Mouse (Mus musculus) kidney, adult 18-20 months (tissue): ENCODE results near the gene Cyp11a1.
A peak's percentile ranks its signal among the peaks of the same experiment; 100 is the strongest.

Experiments
- DNase-seq: peaks from one replicate; pipeline ENCODE4 v3.0.0; 2021

The Cyp11a1 gene

DNA sequence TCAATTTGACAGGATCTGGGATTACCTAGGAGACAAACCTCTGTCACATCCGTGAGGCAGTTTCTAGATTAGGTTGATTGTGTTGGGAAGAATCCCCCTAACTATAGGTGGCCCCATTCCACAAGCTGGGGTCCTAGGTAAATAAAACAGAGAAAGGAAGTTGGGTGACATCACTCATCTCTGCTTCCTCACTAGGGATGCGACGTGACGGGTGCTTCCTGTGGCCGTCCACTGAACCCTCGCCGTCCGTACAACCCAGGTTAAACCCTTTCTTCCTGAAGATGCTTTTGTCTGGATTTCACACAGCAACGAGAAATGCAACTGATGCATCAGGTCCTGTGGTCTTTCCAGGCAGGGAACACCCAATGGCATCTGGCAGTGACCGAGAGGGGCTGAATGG lies 40.9 kb downstream of the Cyp11a1 start:
- DNase-seq = peak; percentile 33

GRCm38 (mm10) chr9:58048621-58049020 lies 42.4 kb downstream of the Cyp11a1 start:
- no peak for DNase-seq

- DNase-seq = no peak
These were observed 43.0 kb downstream of the Cyp11a1 start for GRCm38 (mm10) chr9:58049186-58049585.

DNA sequence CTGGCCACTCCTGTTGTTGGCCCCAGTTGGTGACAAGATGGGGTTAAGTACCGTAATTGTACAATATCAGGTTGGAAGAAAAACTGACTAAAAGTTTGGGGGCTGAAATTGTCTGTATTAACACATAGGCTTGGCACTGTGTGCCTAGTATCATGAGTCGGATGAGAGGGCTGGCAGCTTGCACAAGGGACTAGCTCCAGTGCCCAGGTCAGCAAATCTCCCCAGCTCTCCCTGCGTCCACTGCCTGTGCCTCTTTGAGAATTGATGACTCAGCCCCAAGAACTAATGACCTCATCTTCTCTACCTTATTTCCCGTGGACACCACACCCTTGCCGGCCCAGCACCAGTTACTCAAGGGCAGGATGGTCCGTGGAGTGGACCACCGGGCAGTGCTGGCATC lies 43.6 kb downstream of the Cyp11a1 start:
- no peak for DNase-seq

GRCm38 (mm10) chr9:58051937-58052336 lies 45.7 kb downstream of the Cyp11a1 start:
- DNase-seq = no peak

DNA sequence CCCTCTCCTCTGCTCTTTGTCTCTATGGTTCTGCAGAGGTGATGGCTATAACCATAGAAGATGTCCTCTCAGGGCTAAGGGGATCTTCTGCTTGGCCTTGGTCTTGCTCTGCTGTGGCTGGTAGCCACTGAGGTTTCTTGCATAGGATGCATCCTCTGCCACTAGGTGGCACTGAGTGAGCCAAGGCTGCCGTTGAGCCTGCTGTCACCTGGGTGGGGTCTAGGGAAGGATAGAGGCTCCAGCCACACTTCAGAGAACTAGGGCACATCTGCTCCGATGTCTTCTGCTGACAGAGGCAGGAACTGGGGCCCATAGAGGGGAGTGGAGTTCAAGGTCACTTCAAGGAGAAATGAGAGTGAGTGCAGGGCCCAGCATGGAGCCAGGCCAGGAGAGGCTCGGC lies 46.9 kb downstream of the Cyp11a1 start:
- DNase-seq = peak; percentile 50

DNA sequence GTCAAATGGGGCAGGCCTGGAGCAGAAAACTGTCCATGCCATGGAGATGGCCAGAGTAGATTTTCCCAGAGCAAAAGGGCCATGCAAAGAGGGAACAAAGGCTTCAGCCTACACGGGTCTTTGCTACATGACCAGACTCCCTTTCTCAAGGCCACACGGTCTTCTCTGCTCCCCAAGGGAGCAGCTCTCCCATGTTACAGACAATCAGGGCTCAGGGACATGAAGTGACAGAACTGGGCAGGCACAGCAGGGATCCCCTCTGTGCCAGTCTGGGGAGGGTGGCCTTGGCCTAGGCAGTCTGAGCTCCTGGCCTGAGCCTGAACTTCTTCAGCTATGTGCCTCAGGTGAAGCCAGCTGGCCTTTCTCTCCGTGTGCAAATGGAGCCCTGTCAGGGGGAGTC lies 47.3 kb downstream of the Cyp11a1 start:
- no peak for DNase-seq

GRCm38 (mm10) chr9:58054032-58054431 lies 47.8 kb downstream of the Cyp11a1 start:
- no peak for DNase-seq

DNA sequence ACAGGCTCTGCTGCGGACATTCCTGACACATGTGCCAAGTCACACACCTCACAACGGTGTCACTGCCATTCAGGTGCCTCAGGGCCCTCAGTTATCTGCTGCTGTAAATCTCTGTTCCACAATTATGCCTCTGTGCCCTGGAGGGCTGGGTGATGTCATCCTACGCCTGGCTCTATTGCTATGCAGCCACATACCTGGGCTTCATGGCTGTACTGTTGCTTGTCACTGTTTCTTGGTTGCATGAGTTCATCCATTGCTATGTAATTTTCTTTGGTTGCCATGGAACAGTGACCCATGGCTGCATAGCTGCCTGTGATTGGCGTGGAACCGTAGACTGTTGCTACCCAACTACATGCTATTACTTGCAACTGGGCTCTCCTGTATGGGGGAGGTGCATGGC lies 49.5 kb downstream of the Cyp11a1 start:
- peak; percentile 31 for DNase-seq

DNA sequence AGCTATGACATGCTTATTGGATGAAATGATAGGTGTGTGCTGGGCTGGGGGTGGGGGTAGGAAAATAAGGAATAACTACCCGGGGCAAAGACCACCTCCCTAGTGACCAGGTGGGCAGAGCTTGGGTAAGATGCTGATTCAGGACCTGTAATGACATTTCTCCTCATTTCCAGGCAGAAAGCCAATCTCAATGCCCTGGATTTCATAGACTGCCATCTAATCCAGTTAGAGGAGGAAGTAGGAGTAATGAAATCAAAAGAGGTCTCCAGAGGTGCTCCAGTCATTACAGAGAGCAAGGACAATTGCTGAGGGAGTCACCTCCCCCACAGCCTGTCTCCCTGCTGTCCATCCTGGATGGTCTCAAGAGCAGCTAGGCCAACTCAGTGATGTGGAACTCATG lies 53.7 kb downstream of the Cyp11a1 start:
- no peak for DNase-seq

GRCm38 (mm10) chr9:58060677-58061667 lies 54.8 kb downstream of the Cyp11a1 start:
- DNase-seq = peak; percentile 57

- no peak for DNase-seq
These were observed 57.3 kb downstream of the Cyp11a1 start, which contains the start of gene Stra6 for GRCm38 (mm10) chr9:58063531-58063930. TSS of gene Stra6 (plus strand) at chr9:58063788.

DNA sequence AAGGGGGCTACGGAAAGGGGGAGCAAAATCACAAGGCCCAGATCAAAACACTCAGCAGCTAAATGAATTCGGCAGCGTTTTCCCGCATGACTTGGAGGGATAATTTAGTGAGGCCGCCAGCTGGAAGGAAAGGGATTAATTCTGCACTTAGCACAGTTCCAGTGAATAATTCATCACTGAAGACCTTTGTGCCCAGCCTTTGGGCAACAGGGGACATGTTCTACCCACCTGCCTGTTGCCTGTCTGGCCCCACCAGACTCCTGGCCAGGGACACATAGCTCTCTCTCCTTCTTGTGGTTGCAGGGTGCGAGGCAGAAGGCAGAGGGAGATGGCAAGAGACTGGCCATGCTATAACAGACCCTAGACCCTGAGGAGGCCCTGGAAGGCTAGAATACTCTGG lies 59.3 kb downstream of the Cyp11a1 start:
- no peak for DNase-seq

DNA sequence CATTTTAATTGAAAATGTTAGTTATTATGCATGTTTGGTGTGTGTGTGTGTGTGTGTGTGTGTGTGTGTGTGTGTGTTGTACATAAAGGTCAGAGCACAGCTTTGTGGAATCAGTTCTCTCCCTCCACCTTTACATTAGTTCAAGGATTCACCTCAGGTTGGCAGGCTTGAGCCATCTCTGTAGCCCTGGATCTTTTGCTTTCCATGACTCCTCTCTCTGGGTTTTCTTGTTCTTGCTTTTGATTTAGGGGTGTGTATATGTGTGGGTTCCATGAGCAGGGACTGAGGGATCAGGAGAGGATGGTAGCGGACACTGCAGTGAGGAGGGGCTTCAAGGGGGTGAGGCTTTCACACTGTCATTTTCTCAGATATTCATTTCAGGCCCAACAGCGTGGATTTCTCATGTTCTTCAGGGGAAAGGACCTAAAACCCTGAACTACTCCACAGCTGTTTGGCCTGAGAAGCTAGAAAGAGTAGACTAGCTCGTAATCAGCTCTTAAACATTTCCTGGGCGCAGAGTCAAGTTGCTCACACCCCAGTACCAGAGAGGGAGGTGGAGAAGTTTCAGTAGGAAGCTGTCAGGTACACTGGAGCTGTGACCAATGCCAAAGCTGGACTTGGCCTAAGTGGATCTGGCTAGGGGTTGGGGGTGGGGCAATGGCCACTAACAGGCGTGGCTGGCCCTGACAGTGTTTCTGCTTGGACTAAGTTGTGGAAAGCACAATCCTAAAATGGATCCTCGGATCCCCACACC lies 59.9 kb downstream of the Cyp11a1 start:
- no peak for DNase-seq

DNA sequence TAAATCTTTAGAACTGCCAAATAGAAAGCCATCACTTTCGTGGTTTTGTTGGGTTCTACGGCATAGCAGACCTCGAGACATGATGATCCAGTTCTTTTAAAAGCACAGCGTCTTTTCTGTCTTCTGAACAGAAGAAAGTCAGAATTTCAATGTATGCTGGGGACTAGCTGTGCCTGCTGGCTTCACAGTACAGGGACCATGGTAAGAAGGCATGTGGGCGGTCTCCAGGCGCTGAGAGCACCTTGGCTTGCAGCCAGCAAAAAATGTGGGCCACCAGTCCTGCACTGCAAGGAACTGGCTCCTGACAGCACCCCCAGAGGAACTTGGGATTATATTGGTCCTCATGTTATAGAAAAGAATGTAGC lies 60.5 kb downstream of the Cyp11a1 start:
- no peak for DNase-seq

GRCm38 (mm10) chr9:58067546-58067945 lies 61.3 kb downstream of the Cyp11a1 start:
- DNase-seq = no peak

- no peak for DNase-seq
These were observed 68.3 kb downstream of the Cyp11a1 start for GRCm38 (mm10) chr9:58074561-58074960.
